Mouse (Mus musculus) embryonic facial prominence, embryonic 13.5 days (tissue): ENCODE results near the gene Sgpl1. TPM values are rescaled to one million over a fixed set of nuclear protein-coding genes. Genes with fewer than 3 reads are reported as not detected.

ENCODE experiments used
- ATAC-seq: fragments of 200-750 bp; cut with Nextera tagmentation; 2 replicates; pipeline ENCODE4 v1.8.0; 2017; ENCODE audit warnings: low read depth; ENCODE audit not compliant: insufficient number of reproducible peaks, insufficient read depth, low FRiP score, low TSS enrichment
- H3K27ac ChIP-seq: fragments of 300-500 bp; sonication (generic); 2 replicates; pipeline ENCODE4 v1.5.1; 2015; ENCODE audit warnings: moderate library complexity, mild to moderate bottlenecking, inconsistent platforms
- H3K27me3 ChIP-seq: fragments of 300-500 bp; sonication (generic); 2 replicates; pipeline ENCODE4 v1.6.1; 2015; ENCODE audit warnings: mild to moderate bottlenecking, inconsistent platforms
- H3K36me3 ChIP-seq: fragments of 300-500 bp; sonication (generic); 2 replicates; pipeline ENCODE4 v1.6.1; 2015; ENCODE audit warnings: mild to moderate bottlenecking, inconsistent platforms
- H3K4me1 ChIP-seq: fragments of 300-500 bp; sonication (generic); 2 replicates; pipeline ENCODE4 v1.6.1; 2015; ENCODE audit warnings: inconsistent platforms
- H3K4me2 ChIP-seq: fragments of 300-500 bp; sonication (generic); 2 replicates; pipeline ENCODE4 v1.6.1; 2015; ENCODE audit warnings: moderate library complexity, mild to moderate bottlenecking, inconsistent platforms
- H3K4me3 ChIP-seq: fragments of 300-500 bp; sonication (generic); 2 replicates; pipeline ENCODE4 v1.5.1; 2015; ENCODE audit warnings: mild to moderate bottlenecking, inconsistent platforms
- H3K9ac ChIP-seq: fragments of 300-500 bp; sonication (generic); 2 replicates; pipeline ENCODE4 v1.6.1; 2015; ENCODE audit warnings: mild to moderate bottlenecking, inconsistent platforms
- H3K9me3 ChIP-seq: fragments of 300-500 bp; sonication (generic); 2 replicates; pipeline ENCODE4 v1.6.1; 2016; ENCODE audit warnings: inconsistent platforms
- WGBS: fragments of 180-500 bp; shearing (Covaris S2); methylation state at CpG from one replicate; pipeline ENCODE4 v1.1.7; 2015; ENCODE audit warnings: mixed read lengths; 5-methylcytosine and 5-hydroxymethylcytosine counted together
- polyA plus RNA-seq: library from polyadenylated mRNA; unstranded; fragments of >200 nt; fragmentation: Nextera tagmentation; extraction: Ambion mirVana; gene quantifications from 2 replicates; pipeline ENCODE4 v1.2.1, GENCODE M21; 2015

Gene Sgpl1
- polyA plus RNA-seq, 1 experiment from 2014 or later: 75.9 TPM

DNA sequence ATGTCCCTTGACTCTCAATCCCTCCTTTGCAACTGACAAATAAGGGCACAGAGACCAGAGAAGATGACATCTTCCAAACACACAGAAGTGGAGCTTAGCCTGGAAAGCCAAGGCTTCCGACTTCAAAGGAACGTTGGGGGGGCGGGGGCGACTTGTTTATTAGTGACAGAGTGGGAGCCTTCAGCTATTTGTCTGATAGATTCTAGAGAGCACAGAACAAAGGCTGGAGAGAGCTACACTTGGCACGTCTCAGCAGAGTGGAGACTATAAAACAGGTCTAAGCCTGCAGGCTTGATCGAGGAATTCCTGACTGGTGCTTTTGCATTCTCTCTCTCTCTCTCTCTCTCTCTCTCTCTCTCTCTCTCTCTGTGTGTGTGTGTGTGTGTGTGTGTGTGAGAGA is 3.1 kb upstream of the Sgpl1 start:
- WGBS: 50% methylated on average over 6 of the region's 6 CpGs
- H3K27me3 ChIP-seq: no peaks in the 10 kb centered on the region

DNA sequence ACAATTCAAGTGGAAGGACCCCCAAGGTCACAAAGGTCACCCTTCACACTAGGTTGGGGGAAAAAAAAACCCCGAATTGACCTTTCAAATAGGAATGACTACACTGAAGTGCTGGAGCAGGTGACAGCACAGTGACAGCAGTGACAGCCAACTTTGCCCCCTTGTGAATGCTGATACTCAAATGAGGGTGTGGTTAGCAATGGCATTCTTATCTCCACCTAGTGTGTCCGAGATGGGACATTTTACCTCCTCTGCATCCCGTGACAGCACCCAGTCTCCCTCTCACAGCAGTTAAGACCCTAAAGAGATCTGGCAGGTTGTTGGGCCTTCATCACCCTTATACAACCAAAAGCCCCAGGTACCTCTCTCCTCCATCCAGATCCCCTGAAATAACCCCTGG is 2.0 kb upstream of the Sgpl1 start:
- H3K9me3 ChIP-seq: no peaks in the 10 kb centered on the region
- no peak overlapping the region for H3K4me2 ChIP-seq
- H3K9ac ChIP-seq: no peak overlapping the region
- no peak for ATAC-seq
- no peaks in the 10 kb centered on the region for H3K27me3 ChIP-seq
- H3K4me3 ChIP-seq: no peak overlapping the region
- peaks cover 9% of the 10 kb centered on the region for H3K4me1 ChIP-seq
- 84% methylated on average over 3 of the region's 3 CpGs for WGBS
- H3K36me3 ChIP-seq: no peaks in the 10 kb centered on the region
- H3K27ac ChIP-seq: no peak overlapping the region

More for the DNA sequence above, 3.1 kb upstream of the Sgpl1 start:
- Histone ChIP-seq H3K4me3 (no peak overlapping the region), H3K4me2 (no peak overlapping the region), H3K27ac (peak overlapping the region; percentile 48; the same call in 1 of the 2 replicates), H3K4me1 (peaks cover 6% of the 10 kb centered on the region), H3K9me3 (no peaks in the 10 kb centered on the region), H3K36me3 (no peaks in the 10 kb centered on the region), H3K9ac (no peak overlapping the region)
- no peak for ATAC-seq

DNA sequence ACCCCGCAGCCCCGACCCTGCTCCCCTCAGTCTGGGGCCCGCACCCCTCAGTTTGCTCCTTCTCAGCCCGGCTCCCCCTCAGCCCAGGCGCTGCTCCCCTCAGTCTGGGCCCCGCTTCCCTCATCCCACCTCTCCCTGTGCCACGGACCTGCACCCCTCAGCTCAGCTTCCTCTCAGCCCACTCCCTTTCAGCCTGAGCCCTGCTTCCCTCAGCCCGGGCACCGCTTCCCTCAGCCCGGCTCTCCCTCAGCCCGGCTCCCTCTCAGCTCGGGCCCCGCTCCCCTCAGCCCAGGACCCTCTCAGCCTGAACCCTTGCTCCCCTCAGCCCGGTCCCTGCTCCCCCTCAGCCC is 721 bp downstream of the Sgpl1 start:
- Histone ChIP-seq H3K4me1 (peaks cover 16% of the 10 kb centered on the region), H3K4me3 (peak overlapping the region; percentile 91), H3K27ac (peak overlapping the region; percentile 97), H3K9me3 (no peaks in the 10 kb centered on the region), H3K27me3 (no peaks in the 10 kb centered on the region), H3K36me3 (no peaks in the 10 kb centered on the region; the same call in 1 of the 2 replicates), H3K9ac (peak overlapping the region; percentile 95), H3K4me2 (peak overlapping the region; percentile 85)
- ATAC-seq: no peak; the same call in 1 of the 2 replicates
- WGBS: 1% methylated on average over 12 of the region's 14 CpGs

DNA sequence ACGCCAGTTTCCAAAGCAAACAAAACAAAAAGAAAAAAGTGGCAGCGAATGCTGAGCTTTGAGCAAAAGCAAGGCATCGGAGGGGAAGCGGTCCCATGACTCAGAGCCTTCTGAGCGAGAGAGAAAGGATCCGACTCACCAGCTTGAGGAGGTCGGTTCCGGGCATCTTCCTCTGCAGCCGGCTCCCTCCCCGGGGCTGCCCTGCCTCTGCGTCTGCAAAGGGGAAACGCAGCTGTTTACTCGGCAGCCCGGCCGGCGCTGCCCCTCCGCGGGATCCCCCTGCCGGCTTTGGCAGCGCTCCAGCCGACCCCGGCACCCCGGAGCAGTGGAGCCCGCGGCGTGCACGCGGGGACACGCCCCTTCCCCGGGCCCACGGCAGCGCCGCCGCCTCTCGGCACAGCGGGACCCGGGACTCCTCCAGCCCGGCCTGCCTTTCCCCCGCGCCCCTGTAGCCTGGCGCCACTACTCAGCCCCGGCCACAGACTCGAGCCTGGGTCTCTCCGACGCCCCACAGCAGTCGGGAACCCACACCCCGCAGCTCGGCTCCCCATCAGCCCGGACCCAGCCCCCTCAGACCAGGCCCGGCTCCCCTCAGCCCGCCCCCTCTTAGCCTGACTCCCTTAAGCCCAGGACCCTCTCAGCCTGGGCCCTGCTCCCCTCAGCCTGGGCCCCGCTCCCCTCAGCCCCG is 1.2 kb downstream of the Sgpl1 start:
- Histone ChIP-seq H3K9me3 (no peaks in the 10 kb centered on the region), H3K36me3 (peaks cover 3% of the 10 kb centered on the region; the same call in 1 of the 2 replicates), H3K4me2 (peak overlapping the region; percentile 85), H3K4me1 (peaks cover 16% of the 10 kb centered on the region), H3K4me3 (peak overlapping the region; percentile 91), H3K27me3 (no peaks in the 10 kb centered on the region), H3K27ac (peak overlapping the region; percentile 97), H3K9ac (peak overlapping the region; percentile 95)
- WGBS: under 1% methylated on average over 51 of the region's 53 CpGs
- peak; percentile 68 for ATAC-seq

DNA sequence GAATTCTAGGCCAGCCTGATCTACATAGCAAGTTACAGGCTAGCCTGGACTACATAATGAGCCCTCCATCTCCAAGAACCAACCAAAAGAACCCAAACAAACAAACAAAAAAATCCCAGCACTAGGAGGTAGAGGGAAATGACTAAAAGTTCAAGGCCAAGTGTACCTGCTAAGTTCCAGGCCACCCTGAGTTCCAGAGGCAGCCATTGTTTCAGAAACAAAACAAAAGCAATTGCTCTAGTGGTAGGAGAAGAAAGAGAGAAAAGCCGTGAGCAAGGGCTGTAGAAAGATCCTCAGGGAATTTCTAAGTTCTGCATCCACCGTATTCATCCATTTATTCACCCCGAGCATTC is 1.8 kb downstream of the Sgpl1 start:
- Histone ChIP-seq H3K27ac (peak overlapping the region; percentile 97), H3K9ac (peak overlapping the region; percentile 95), H3K4me1 (peaks cover 16% of the 10 kb centered on the region), H3K4me3 (peak overlapping the region; percentile 91), H3K36me3 (peaks cover 3% of the 10 kb centered on the region; the same call in 1 of the 2 replicates), H3K9me3 (no peaks in the 10 kb centered on the region), H3K4me2 (peak overlapping the region; percentile 85), H3K27me3 (no peaks in the 10 kb centered on the region)
- ATAC-seq: no peak
- 0% methylated on average over 3 of the region's 3 CpGs for WGBS

DNA sequence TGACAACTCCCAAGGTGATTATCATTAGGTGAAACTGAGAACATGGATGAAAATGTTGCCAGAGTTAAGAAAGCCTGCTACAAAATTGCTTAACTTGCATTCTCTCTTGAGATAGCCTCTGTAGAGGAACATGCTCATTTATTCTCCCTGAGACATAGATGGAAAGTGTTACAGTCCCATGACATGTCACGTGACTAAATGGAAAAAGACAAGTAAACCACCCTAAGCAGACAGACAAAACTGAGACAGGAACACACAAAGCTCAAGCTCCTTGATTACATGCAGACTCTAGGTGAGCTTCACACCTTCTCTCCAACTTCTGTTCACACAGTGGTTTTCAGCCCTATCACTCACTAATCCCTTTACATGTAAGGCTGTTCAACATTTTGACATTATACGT is 4.2 kb downstream of the Sgpl1 start:
- peaks cover 11% of the 10 kb centered on the region for H3K36me3 ChIP-seq
- H3K4me2 ChIP-seq: no peak overlapping the region
- H3K27me3 ChIP-seq: no peaks in the 10 kb centered on the region
- peaks cover 12% of the 10 kb centered on the region for H3K4me1 ChIP-seq
- no peak overlapping the region for H3K27ac ChIP-seq
- H3K9me3 ChIP-seq: no peaks in the 10 kb centered on the region
- no peak for ATAC-seq
- H3K9ac ChIP-seq: no peak overlapping the region
- WGBS: 93% methylated on average over 2 of the region's 2 CpGs
- no peak overlapping the region for H3K4me3 ChIP-seq

DNA sequence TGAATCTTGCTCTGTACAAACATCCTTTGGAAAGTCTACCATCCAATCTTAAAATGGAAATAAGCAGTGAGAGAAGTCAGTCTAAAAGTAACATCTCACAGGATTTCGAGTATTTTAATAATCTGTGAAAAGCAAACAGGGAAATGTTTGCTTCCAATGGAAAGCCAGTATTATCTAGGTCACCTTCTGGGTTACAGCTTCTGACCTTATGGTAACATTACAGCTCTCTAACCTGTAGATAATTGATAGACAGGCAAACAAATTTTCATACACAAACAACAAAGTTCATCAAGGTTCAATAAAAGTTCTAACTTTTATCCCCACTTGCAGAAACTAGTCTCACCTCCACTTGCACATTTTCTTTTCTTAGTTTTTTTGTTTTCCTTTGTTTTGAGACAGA is 9.9 kb downstream of the Sgpl1 start:
- no peaks in the 10 kb centered on the region for H3K27me3 ChIP-seq
- peaks cover 17% of the 10 kb centered on the region for H3K36me3 ChIP-seq
- no peaks in the 10 kb centered on the region for H3K4me1 ChIP-seq
- no peaks in the 10 kb centered on the region for H3K9me3 ChIP-seq
- H3K4me2 ChIP-seq: no peak overlapping the region
- H3K27ac ChIP-seq: no peak overlapping the region
- no peak for ATAC-seq
- no peak overlapping the region for H3K9ac ChIP-seq
- H3K4me3 ChIP-seq: no peak overlapping the region
- 80% methylated on average over 1 of the region's 1 CpGs for WGBS

DNA sequence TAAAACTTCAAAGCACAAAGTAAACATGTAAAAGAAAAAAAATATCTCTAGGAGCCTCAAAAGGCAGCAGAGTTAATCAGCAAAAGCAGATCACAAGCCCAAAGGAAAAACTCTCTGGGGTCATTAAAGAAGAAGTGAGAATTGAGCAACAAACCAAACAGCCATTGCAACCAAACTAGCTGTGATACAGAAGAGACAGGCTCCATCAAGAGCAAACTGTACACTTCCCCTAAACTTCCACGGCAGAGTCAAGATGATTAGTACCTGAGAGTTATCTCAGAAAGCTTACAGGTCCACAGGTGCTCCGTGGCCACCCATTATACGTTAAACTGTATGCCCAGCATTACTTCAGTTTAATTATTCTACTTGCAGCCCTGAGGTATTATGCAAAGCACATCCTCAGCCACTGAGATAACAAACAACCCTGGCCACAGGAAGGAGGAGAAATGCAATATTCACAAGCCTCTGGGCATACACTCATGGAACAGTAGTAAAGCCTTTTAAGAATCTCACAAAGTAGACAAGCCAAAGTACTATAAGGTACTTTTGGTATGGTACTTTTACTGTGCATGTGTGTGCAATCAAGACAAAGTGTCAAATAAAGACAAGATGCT is 12.2 kb downstream of the Sgpl1 start:
- peaks cover 26% of the 10 kb centered on the region for H3K36me3 ChIP-seq
- H3K27me3 ChIP-seq: no peaks in the 10 kb centered on the region
- no peak overlapping the region for H3K4me3 ChIP-seq
- no peaks in the 10 kb centered on the region for H3K4me1 ChIP-seq
- ATAC-seq: no peak
- H3K9ac ChIP-seq: no peak overlapping the region
- 60% methylated on average over 3 of the region's 3 CpGs for whole genome bisulfite sequencing
- no peak overlapping the region for H3K4me2 ChIP-seq
- H3K27ac ChIP-seq: no peak overlapping the region
- H3K9me3 ChIP-seq: no peaks in the 10 kb centered on the region

DNA sequence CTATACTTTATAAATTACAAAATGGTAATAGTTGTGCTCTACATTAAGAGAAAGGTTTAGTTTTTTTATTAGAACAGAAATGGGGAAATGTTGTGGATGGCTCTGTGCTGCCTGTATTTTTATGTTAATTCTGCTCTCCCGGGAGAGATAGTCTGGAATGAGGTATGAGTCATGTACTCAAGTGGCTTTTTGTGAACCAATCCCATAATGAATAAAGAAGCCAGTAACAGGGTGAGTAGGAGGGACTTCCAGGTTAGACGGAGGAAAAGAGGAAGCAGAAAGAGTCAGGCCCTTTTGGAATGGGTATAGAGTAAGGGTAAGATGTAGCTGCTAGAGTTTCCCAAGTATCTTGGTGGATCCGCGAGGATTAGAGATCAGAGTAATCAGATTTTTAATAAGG is 13.5 kb downstream of the Sgpl1 start:
- H3K36me3 ChIP-seq: peaks cover 23% of the 10 kb centered on the region
- ATAC-seq: no peak
- no peak overlapping the region for H3K4me3 ChIP-seq
- WGBS: 83% methylated on average over 4 of the region's 4 CpGs
- no peak overlapping the region for H3K9ac ChIP-seq
- no peaks in the 10 kb centered on the region for H3K9me3 ChIP-seq
- no peaks in the 10 kb centered on the region for H3K4me1 ChIP-seq
- H3K4me2 ChIP-seq: no peak overlapping the region
- no peak overlapping the region for H3K27ac ChIP-seq
- H3K27me3 ChIP-seq: no peaks in the 10 kb centered on the region

DNA sequence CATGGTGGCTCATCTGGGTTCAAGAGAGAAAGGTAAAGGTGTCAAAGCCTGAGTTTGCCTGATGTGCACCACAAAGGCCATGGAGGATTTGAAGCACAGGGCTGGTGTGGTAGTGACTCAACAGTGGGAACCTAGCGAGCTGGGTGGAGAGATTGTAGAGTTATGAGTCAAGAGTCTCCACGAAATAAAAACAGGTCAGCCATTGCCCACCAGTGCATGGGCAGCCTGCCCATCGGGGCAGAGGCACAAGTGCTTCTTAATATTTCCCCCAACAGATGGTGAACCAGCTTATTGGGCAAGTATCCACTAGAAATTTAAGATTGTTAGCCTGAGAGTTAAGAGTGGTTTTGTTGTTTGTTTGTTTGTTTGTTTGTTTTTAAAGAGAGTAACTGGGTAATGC is 16.5 kb downstream of the Sgpl1 start:
- ATAC-seq: no peak
- Histone ChIP-seq H3K36me3 (peaks cover 30% of the 10 kb centered on the region), H3K4me2 (no peak overlapping the region), H3K27me3 (no peaks in the 10 kb centered on the region), H3K27ac (no peak overlapping the region), H3K4me1 (no peaks in the 10 kb centered on the region), H3K4me3 (no peak overlapping the region), H3K9me3 (no peaks in the 10 kb centered on the region), H3K9ac (no peak overlapping the region)
- 85% methylated on average over 3 of the region's 3 CpGs for WGBS

DNA sequence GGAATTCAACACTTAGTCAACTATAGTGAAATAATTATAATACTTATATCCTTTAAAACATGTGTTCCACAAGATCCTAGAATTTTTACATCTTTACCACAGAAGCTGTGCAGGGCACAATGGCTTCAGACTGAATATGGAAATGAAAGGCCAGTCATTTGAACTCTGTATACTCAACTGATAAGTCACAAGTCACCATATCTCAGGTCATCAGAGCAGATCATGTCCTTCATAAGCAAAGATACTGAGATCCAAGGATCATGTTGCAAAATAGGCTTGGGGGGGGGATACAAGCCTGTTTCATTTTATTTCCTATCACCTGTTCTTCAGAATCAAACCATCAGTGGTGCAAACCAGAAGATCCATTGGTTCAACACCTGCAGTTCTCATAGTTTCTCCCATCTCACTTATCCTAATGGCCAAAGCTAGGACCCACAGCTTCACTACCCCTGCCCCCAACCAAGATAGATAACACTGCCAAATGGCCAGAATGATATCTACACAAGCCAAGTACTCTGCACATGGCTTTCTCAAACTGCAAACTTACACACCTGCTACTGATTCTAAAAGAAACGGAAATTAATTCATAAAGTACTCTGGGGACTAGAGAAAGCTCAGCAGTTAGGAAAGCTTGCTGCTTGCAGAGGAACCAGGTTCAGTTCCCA is 18.7 kb downstream of the Sgpl1 start:
- Histone ChIP-seq H3K36me3 (peaks cover 30% of the 10 kb centered on the region), H3K4me2 (no peak overlapping the region), H3K9ac (no peak overlapping the region), H3K9me3 (no peaks in the 10 kb centered on the region), H3K4me3 (no peak overlapping the region), H3K4me1 (no peaks in the 10 kb centered on the region), H3K27ac (no peak overlapping the region), H3K27me3 (no peaks in the 10 kb centered on the region)
- 84% methylated on average over 1 of the region's 1 CpGs for WGBS
- ATAC-seq: no peak

DNA sequence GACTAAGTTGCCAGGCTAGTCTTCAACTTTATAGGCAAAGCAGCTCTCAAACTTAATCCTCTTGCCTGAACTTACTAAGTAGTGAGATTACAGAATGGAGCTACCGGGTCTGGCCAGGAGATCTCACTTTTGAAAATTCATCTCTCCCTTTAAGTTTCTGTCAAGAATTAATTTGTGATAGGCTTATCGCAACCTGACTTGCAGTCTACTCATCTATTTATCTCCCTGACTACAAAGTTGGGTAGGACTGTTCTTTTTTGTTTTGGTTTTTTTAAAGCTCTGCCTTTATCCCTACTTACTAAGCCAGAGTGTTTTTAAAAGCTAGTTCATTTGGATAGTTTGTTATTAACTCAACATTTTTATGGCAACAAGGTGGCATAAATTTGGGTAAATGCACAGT is 23.0 kb downstream of the Sgpl1 start:
- no peaks in the 10 kb centered on the region for H3K27me3 ChIP-seq
- no peak overlapping the region for H3K27ac ChIP-seq
- WGBS: 88% methylated on average over 2 of the region's 2 CpGs
- H3K9ac ChIP-seq: no peak overlapping the region
- H3K4me2 ChIP-seq: no peak overlapping the region
- ATAC-seq: no peak
- H3K36me3 ChIP-seq: peaks cover 47% of the 10 kb centered on the region
- H3K4me1 ChIP-seq: no peaks in the 10 kb centered on the region
- H3K9me3 ChIP-seq: no peaks in the 10 kb centered on the region
- no peak overlapping the region for H3K4me3 ChIP-seq
